Mouse (Mus musculus) small intestine, adult 2 months (tissue): Measurements from ENCODE around the gene Nt5dc1.

Source experiments
- CTCF ChIP-seq: fragments of 200-500 bp; IDR thresholded peaks from 2 replicates; pipeline ENCODE4 v1.5.1; 2012; ENCODE audit warnings: low read depth, mild to moderate bottlenecking, control low read depth, inconsistent platforms, low read length, moderate library complexity, mixed read lengths; ENCODE audit not compliant: insufficient replicate concordance, insufficient read length; ENCODE audit errors: extremely low read depth
- POLR2A ChIP-seq: fragments of 200-500 bp; IDR thresholded peaks from 2 replicates; pipeline ENCODE4 v1.6.1; 2012; ENCODE audit warnings: low read depth, mild to moderate bottlenecking, control low read depth, inconsistent platforms, low read length, moderate library complexity

- no peak for TF ChIP-seq CTCF
- no peak for TF ChIP-seq POLR2A
These were observed 135.7 kb downstream of the Nt5dc1 start for GRCm38 (mm10) chr10:34282420-34283238.
